Mouse (Mus musculus): ENCODE results near the gene Calml4. TPM values are rescaled to one million over a fixed set of nuclear protein-coding genes. Genes with fewer than 3 reads are reported as not detected.
"Not testable (repeated sequence)": the region's sequence is repeated elsewhere in the genome, so short reads cannot be mapped to it uniquely, and the experiment has no call there.

Gene Calml4
- total RNA-seq, 2 experiments from 2014 or later: 2.4 to 2.9 TPM

DNA sequence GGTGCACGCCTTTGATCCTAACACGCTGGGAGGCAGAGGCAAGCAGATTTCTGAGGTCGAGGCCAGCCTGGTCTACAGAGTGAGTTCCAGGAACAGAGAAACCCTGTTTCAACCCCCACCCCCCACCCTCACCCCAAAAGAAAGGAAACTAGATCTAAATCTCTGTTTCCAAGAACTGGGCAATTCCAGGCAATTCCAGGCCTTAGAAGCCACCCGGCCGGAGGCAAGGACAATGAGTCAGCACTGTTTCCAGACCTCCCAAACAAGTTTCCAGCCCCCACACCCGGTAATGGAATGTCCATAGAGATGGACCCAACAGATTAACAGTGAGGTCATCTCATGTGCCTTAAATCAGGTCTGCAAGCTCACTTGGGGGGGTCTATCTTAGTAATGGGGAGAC, 28.0 kb upstream of the Calml4 start:
- no peak for DNase-seq
- intact Hi-C loops (cut with DNase I): loop anchor here (5.0 kb wide), 2 partner anchors 48 to 88 kb away; no protein-coding TSS in a partner anchor

DNA sequence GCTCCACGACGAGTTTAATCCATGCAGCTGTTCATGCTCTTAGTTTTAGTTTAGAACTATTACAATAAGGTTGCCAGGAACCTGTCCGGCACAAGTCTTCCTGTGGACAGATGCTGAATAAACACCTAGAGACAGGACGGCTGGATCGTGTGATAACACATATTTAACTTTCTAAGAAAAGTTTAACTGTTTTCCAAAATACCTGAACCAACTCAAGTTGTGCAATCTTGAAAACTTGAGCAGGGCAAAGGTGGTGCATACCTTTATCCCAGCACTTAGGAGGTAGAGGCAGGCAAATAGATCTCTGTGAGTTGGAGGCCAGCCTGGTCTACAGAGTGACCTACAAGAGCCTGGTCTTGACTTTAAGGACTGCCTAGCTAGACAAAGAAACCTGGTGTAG, 23.0 kb upstream of the Calml4 start:
- intact Hi-C loops (cut with DNase I): no loop called here
- DNase-seq: no peak

DNA sequence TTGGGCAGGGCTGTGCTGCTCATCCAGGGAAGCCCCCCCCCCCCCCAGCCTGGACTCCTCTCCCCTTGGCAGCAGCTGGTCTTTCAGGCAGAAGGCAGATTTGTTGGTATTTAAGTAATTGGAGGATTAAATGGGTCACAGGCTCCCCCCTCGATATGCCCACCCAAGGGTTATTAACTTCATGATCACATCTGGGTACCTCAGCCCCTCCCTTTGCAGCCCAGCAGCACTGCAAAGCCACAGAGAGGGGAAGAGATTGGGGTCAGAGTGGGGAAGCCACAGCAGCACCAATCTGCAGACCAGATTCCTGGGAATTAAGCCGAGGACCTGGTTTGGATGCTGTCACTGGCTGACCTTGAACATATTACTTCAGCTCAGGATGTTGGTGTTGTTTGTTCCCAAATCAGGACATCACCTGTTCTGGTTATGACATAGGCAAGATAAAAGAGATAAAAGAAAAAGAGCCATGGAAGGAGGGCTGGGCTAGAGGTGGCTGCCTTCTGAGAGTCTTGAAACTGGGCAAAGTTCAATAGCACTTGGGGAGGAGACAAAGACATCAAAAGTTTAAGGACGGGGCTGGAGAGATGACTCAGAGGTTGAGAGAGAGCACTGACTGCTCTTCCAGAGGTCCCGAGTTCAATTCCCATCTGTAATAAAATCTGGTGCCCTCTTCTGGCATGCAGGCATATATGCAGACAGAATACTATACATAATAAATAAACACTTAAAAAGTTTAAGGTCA, 22.0 kb upstream of the Calml4 start:
- no peak for DNase-seq
- intact Hi-C loops (cut with DNase I): no loop called here

DNA sequence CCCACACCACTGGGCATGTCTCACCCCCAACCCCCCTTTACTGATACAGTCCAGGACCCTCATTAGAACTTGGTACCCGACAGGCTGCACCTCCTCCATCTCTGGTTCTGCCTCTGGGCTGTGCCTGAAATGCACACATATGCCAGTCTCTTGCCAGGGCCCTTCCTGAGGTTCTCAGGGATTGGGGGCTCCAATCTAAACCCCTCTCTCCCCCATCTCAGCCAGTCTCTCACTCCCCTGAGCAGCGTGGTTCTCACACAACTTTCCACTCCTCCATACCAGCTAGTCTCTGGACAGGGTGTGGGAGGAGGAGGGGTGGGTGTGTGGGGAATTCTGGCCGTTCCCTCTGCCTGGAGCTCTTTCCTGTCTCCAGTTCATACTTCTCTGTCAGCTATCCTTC, 20.3 kb upstream of the Calml4 start:
- no peak for DNase-seq
- intact Hi-C loops (cut with DNase I): no loop called here

- intact Hi-C loops (cut with DNase I): no loop called here
Measured at GRCm38 (mm10) chr9:62838146-62838505, 19.8 kb upstream of the Calml4 start.

DNA sequence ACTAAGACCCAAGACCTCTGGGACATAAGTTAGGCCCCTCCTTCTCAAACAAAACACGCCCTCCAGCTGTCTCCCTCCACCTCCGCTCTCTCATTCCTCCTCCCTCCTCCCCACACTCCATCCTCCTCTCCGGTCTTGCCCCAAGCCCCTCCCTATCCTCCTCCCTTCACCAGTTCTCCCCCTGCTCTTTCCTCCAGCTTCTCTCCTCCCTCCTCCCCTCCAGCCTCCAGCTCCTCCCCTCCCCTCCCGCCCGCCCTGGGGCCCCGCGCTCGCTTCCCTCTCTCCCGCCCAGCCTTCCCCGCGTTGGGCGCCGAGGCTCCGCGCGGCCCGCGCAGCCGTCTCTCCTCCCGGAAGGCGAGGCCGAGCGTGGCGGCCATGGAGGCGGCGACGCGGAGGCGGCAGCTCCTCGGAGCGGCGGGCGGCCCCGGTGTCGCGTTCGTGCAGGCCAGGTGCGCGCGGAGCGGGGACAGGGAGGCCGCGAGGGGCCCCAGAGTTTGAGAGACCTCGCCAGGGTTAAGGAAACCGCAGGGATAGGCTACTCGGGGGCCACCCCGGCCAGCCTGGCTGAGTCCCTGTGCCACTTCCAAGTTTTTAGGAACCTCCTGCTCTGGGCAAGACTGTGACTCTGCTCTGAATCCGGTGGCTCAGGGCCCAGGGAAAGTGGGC, 19.2 kb upstream of the Calml4 start, which contains the start of gene Cln6:
Gene Cln6 (plus strand): TSS at position 280 of the 666 bp plus-strand sequence.
- intact Hi-C loops (cut with DNase I): no loop called here

More at GRCm38 (mm10) chr9:62838146-62838505, 19.8 kb upstream of the Calml4 start:
- no peak for DNase-seq

DNA sequence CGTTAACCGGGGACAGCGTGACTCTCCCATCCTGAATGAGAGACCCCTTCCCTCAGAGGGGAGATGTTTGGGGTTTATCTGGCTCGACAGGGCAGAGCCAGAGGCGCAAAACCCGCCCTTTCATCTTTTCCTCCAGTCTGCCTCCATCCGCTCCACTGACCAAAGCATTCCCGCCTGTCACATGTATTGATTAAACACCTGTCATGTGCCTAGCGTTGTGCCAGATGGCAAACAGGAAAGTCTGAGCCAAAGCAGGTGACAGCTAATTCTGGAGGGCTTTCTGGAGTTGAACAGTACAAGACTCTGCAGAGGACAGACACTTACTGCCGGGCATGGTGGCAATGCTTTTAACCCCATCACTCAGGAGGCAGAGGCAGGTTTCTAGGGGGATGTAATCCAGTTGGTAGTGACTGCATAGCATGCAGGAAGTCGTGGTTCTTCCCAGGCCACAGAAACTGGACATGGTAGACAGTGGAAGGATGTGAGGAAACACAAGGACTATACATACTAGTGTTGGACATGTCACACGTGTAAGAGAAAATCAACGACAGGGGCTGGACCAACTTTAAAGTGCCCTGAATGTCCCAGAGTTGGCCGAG, 18.6 kb upstream of the Calml4 start:
- intact Hi-C loops (cut with DNase I): no loop called here
- no peak for DNase-seq

More for the DNA sequence above, 19.2 kb upstream of the Calml4 start, which contains the start of gene Cln6:
- peak; percentile 70 to 80 for DNase-seq

- intact Hi-C loops (cut with DNase I): loop anchor here (10.0 kb wide), 1 partner anchor 761 kb away; the partner anchor contains the start of genes Aagab and Iqch
- no peak for DNase-seq
Measured at GRCm38 (mm10) chr9:62843356-62844024, 14.4 kb upstream of the Calml4 start.

DNA sequence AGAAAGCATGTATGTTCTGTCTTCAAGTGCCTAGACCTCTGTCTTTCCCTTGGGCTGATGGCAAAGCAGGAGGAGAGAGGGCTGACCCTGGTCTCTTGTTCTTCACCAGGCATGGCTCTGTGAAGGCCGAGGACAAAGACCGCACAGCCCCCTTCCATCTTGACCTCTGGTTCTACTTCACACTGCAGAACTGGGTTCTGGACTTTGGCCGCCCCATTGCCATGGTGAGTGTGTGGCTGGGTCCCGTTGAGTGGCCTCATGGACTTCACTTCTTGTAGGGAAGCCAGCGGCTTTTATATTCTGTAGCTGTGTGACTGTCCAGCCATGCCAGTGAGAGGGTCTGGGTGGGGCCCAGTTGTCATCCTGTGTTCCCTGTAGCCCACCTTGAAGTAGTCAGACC, 13.4 kb upstream of the Calml4 start:
- intact Hi-C loops (cut with DNase I): loop anchor here (10.0 kb wide), 1 partner anchor 760 kb away; the partner anchor contains the start of genes Aagab and Iqch
- no peak for DNase-seq

DNA sequence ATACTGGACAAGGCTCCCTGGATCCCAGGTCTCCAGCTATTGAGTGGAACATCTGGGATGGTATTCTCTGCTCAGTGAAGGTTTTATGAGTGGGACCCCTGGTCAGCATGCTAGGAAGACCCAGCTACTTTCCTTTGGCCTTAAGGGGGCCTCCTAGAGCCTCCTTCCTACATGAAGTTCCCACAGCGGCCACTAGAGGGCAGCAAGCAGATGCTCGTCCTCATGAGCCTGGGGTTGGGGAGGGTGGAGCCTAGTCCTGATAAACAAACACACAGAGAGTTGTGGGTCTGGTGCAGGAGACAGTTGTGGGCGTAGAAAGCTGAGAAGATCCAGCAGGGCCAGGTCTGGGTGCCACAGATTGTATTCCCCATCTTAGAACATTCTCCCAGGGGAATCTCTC, 10.2 kb upstream of the Calml4 start:
- DNase-seq: peak; percentile 90 to 94
- intact Hi-C loops (cut with DNase I): loop anchor here (1.0 to 10.0 kb wide), 3 partner anchors 131 to 757 kb away; partner anchors contain the start of genes Aagab and Iqch

DNA sequence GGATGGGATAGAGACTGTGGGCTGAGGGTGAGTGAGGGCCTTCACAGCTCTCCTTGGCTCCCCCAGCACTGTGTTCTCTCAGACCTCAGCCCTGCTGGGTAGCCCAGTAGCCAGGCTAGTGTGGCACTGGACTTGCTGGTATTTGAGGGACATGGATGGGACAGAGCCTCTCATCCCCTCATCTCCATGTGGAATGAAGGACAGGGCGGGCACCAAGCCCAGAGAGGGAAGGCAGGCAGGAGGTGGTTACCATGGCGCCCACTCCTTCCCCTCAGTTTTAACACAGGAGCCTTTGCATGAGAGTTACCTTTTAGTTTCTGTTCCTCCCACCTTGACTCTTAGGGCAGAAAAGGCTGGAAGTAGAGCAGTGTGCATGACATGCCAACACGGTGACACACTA, 9.2 kb upstream of the Calml4 start:
- intact Hi-C loops (cut with DNase I): loop anchor here (10.0 kb wide), 1 partner anchor 756 kb away; the partner anchor contains the start of genes Aagab and Iqch
- DNase-seq: no peak

- no peak for DNase-seq
- intact Hi-C loops (cut with DNase I): no loop called here
Measured at GRCm38 (mm10) chr9:62851571-62851970, 6.3 kb upstream of the Calml4 start.

DNA sequence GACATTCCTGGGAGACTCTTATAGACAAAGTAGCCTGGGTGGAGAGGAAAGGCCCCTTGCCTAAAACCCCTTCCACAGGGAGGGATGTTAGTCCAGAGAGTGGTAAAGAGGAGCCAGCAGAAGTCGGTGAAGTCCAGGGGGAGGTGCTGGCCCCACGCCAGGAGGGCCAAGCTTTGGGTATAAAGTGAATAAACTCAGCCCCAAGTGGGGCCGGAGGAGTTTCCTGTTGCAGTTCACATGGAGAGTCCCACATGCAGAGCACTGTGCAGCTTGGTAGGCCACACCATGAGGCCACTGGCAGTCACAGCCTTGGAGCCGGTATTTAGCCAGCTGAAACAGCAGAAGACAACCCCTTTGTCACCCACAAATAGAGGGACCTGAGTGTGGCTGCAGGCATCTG, 3.4 kb upstream of the Calml4 start:
- no peak for DNase-seq
- intact Hi-C loops (cut with DNase I): no loop called here

- no peak for DNase-seq
- intact Hi-C loops (cut with DNase I): no loop called here
Measured at GRCm38 (mm10) chr9:62857216-62857615, 664 bp upstream of the Calml4 start.

- intact Hi-C loops (cut with DNase I): no loop called here
- no peak for DNase-seq
Measured at GRCm38 (mm10) chr9:62858266-62859019, 563 bp downstream of the Calml4 start.

GRCm38 (mm10) chr9:62860102-62860501, 2.2 kb downstream of the Calml4 start:
- intact Hi-C loops (cut with DNase I); DNase-seq: not testable (repeated sequence)

DNA sequence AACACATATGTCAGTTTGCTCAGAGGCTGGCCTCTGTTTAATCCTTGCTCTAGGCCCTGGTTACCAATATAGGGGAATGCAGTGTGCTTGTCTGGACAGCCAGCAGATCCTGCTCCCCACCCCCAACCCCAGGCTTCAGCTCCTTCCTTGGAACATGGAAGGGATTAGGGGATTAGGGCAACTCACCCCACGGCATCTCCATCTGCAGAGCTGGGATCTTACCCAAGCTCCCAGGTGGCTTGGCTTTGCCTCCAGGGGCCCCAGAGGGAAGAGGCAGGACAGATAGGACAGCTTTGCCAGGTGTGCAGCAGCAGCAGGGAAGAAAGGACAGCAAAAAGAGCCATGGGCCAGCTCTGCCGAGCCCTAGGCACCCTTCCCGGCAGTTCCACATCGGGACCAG, 3.0 kb downstream of the Calml4 start:
- DNase-seq: no peak
- intact Hi-C loops (cut with DNase I): no loop called here

DNA sequence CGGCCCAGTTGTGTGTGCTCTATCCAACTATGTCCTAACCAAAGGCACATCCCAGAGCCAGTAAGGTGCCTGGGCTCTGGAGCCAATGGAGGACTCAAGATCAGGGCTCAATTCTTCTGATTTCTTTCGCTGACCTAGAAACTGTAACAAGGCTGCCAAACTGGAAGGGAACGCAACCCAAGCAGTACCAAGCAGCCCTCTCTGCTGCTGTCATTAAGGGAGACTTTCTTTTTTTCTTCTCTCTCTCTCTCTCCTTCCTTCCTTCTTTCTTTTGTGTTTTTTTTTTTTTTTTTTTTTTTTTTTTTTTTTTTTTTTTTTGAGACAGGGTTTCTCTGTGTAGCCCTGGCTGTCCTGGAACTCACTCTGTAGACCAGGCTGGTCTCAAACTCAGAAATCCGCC, 11.4 kb downstream of the Calml4 start:
- DNase-seq; intact Hi-C loops (cut with DNase I): not testable (repeated sequence)

DNA sequence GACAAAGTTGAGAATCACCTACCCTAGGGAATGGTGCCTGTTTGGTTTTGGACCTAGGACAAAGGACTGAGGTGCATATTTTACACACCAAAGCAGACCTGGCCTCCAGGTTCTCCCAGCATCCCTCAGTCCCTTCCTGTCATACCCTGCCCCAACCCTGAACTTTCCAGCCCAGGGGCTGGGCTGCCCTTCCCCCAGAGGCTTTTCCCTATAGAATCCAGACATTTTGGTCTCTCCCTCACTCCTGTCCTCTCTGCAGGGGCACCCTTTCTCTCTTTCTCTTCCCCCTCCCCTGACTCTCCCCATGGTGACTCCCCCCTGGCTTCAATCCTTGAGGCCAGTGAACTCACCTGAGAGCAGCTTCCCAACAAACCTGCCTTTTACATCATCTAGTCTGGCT, 12.8 kb downstream of the Calml4 start:
- DNase-seq: no peak

More for the DNA sequence above, 12.8 kb downstream of the Calml4 start:
- intact Hi-C loops (cut with DNase I): no loop called here
